Mouse (Mus musculus) heart, adult 8-10 months (tissue): Measurements from ENCODE around the gene Hs3st3a1. TPM values are rescaled to one million over a fixed set of nuclear protein-coding genes. Genes with fewer than 3 reads are reported as not detected.

Experiments used
- DNase-seq: peaks from one replicate; pipeline ENCODE4 v3.0.0; 2022; ENCODE audit warnings: low spot score
- total RNA-seq, 4 experiments: library from RNA; stranded (reverse); gene quantifications; 2 replicates each; pipeline ENCODE4 v1.2.4; 2022

Gene Hs3st3a1
- under 1 TPM; 0.19 to 0.44 (median 0.29) TPM for total RNA-seq

DNA sequence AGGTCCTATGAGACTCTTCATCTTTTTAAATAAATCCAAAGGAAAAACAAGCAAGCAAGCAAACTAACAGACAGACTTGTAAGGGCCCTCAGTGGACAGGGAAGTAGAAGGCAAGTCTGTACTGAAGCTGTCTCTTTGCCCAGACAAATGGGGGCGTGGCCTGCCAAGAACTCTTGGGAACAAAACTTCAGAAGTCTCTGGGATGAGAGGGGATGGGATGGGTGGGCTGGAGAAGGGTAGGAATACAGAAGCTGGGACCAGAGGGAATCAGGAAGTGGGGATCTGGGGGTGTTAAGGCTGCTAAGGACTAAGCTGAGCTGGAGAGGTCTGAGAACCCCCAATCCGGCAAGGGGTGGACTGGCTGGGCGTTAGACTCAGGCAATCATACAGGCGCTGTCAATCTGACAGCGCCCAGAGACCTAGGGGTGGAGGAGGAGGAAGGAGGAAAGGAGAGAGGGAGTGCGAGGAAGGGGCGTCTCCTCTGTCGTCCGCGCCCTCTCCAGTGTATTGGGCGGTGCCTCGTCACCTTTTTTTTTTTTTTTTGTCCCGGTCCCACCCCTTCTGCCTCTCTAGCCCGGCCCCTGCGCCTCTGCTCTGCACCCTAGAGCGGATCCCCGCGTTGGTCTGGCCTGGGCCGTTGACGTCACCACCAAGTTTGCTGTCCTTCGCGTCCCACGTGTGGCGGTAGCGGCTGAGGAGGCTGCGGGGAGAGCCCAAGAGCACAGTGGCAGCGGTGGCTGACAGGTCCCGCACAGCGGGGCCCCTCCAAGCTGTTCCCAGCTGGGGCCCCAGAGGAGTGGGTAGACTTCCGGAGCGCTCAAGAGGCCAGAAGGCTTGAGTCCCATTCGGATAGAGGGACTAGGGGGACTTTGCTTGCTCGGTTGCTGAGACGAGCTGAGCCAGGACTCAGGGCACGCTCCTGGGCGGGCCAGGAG, at the start of gene Hs3st3a1:
TSS of gene Hs3st3a1 (plus strand) at position 722 of the 935 bp plus-strand sequence.
- peak; percentile 63 for DNase-seq

DNA sequence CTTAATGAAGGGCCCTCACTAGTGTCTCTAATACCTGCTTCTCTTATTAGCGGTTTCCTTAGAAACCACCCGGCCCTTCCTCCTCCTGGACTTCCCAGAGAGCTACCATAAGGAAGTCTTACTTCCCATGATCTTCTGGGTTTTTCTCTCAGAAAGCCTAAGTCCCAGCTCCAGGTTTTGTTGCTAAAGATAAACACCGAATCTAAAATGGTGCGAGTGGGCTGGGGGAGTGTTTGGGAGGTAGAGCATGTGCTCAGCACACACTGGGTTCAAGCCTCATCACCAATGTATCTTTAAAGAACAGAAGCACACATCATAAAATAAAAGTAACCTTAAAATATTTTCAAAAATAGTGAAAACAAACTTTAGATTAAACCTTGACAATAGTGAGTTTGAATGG, 48.8 kb upstream of the Hs3st3a1 start:
- DNase-seq = no peak

DNA sequence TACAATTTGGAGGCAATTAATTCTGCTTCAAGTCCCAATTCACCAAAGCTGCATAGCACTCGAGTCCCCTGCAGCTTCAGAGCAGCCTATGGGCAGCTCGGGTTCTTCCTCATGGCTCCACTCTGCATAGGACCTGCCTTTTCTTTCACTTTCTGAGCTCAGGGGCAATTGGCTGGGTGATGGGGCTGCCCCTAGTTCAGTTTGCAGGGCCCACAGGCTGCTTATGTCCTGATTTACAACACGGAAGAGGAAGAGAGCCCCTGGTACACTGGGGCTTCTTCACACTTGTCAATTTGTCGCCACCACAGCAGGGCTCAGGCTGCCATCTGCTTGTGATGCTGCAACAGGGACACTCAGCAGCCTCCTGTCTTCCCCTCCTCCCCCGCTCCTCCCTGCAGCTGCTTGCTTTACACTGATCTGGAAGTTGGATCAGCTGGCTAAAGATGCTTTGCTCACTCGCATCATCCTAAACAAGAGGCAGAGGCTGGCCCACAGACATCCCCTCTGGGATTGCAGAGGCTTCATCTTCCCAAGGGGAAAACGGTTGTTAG, 38.7 kb upstream of the Hs3st3a1 start:
- DNase-seq = no peak

DNA sequence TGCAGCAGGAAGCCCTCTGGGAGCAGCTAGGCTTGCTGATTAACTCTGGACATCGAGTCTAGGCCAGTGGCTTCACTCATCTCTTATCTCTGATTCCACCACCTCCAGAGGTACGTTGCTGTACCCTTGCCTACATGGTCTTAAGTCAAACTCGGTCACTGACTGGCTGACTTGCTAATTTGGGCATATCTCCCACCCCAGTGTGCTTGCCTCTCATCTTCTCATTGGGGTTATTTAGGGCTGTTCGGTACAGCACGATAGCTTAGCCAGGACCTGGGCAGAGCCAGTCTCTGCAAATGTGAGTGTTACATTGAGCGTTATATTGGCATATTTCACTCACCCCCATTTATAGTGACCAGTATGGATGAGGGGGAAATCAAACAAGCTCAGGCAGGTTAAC, 38.2 kb upstream of the Hs3st3a1 start:
- no peak for DNase-seq

- no peak for DNase-seq
Measured at GRCm38 (mm10) chr11:64397612-64398011, 37.5 kb upstream of the Hs3st3a1 start.

- DNase-seq = no peak
Measured at GRCm38 (mm10) chr11:64400534-64401093, 34.5 kb upstream of the Hs3st3a1 start.

GRCm38 (mm10) chr11:64418969-64419368, 16.2 kb upstream of the Hs3st3a1 start:
- no peak for DNase-seq

DNA sequence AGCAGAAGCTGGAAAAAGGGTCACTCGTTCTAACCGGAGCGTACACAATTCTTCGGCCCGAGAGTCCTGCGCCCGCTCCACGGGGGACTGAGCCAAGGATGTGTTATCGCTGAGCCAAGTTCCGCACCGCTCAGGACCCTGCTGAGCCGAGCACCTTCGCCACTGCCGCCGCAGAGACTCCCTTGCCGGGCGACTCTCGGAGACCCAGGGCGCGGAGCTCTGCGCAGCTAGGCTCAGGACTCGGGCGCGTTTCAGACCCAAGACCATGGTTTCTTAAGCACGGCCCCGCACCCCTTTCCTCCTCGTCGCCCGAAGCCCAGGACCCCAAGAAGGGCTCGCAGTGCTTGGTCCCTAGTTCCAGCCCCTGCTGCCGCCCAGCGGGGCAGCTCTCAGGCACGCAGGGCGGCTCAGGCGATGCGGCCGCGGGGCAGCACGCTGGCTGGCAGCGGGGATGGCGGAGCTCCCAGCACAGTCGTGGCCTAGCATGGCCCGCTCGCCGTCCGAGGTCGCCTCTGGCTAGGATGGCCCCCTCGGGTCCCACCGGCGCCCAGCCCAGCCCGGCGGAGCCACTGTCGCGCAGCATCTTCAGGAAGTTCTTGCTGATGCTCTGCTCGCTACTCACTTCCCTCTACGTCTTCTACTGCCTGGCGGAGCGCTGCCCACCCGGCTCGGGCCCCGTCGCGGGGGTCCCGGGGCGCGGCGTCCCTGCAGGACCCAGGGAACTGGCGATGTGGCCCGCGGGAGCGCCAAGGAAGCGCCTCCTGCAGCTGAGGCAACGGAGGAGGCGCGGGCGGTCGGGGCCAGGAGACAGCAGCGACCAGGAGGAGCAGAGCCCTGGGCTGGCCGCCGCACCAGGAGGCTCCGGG, 647 bp downstream of the Hs3st3a1 start:
- no peak for DNase-seq

- DNase-seq = no peak
Measured at GRCm38 (mm10) chr11:64436412-64436727, 1.2 kb downstream of the Hs3st3a1 start, which contains the start of gene F930015N05Rik. Gene F930015N05Rik, minus strand, starts transcription at chr11:64436653.

- no peak for DNase-seq
Measured at GRCm38 (mm10) chr11:64436791-64437298, 1.7 kb downstream of the Hs3st3a1 start.

DNA sequence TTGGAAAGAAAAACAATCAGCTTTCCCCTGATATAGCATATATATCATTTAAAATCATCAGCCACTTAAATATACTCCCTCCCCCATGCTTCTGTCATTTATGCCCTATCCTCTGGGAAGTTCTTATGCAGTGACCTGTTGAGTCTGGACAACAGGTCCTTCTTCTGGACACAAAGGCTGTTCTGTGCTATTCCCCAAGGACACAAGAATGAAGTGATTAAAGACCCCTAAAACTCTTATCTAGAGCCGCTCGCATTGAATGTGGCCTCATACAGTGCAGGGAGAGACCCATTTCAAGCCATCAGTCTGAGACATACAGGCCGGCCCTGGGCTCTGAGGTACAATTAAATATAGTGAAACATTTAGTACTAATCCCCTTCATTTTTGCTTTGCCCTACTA, 2.6 kb downstream of the Hs3st3a1 start:
- DNase-seq = no peak

DNA sequence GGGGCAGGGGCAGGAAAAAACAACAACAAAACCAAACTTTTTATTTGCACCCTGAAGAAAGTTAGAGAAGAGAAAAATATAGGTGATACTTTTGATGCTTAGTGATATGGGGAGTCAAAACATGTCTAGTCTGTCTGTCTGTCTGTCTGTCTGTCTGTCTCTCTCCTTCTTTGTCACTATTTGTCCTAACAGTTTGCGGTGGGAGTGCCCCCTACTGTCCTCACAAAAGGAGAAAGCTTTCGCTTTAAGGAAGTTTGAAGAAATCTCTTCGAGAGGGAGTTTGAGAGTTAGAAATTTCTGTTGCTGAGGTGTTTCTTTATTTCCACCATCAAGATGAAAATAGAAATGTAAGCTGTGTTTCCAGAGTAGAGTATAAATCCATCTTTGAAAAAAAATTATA, 3.8 kb downstream of the Hs3st3a1 start:
- DNase-seq = no peak

DNA sequence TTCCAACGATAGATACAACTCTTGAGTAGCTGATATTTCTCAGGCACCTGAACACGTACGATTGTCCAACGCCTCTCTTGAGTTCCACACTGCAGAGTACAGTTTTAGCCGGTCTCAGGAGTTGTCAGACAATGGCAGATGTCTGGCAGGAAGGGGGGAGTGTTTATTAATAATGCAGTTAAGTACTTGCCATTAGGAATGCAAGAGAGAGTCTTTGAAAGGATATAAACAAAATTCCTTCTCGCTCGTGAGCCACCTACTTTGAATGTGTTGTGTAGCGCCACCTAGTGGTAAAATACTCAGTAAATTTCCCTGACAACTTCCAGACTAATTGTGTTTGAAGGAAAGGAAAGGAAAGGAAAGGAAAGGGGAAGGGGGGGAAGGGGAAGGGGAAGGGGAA, 7.0 kb downstream of the Hs3st3a1 start:
- peak; percentile 62 for DNase-seq

- DNase-seq = no peak
Measured at GRCm38 (mm10) chr11:64442701-64443100, 7.6 kb downstream of the Hs3st3a1 start.

DNA sequence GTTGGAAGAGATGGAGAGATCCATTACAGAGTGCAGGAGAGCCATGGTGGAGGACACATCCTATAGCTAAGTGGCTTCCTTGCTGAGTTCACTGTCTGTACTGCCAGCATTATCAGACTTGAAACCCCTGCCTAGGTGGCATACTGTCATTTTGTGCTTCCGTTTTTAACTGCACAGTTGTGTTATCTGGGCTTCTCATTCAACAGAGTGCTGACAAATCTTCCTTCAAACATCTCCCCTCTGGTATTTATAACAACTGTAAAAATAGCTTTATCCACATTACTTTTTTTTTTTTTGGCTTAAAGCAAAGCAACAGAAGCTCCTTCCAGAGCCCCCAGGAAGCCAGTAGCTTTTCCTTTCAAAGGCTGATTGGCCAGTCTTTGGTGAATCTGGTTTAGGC, 10.1 kb downstream of the Hs3st3a1 start:
- no peak for DNase-seq

GRCm38 (mm10) chr11:64448586-64449315, 13.6 kb downstream of the Hs3st3a1 start:
- no peak for DNase-seq

- DNase-seq = no peak
Measured at GRCm38 (mm10) chr11:64461746-64462145, 26.6 kb downstream of the Hs3st3a1 start.

- DNase-seq = peak; percentile 6
Measured at GRCm38 (mm10) chr11:64468737-64469136, 33.6 kb downstream of the Hs3st3a1 start.

- DNase-seq = no peak
Measured at GRCm38 (mm10) chr11:64470689-64471088, 35.6 kb downstream of the Hs3st3a1 start.

GRCm38 (mm10) chr11:64473679-64474078, 38.5 kb downstream of the Hs3st3a1 start:
- DNase-seq = no peak

- no peak for DNase-seq
Measured at GRCm38 (mm10) chr11:64481445-64481844, 46.3 kb downstream of the Hs3st3a1 start.
